Comparison of ENCODE assay signal across 10 mouse cellular contexts in genomic region chr13:36540231-36540630, GRCm38 (mm10).
DNase-seq lines count a peak whose midpoint lies in the region; ATAC-seq and TF ChIP-seq lines count a peak whose summit lies in the region.
"Had no signal": no experiment of that assay in that cellular context is flagged by ENCODE, and none has a peak within 500 bp of the region (broad histone marks: within the 10 kb centered on the region; RNA-seq: fewer than 3 reads in every experiment).

No protein-coding gene starts in this region.

- 50% methylated on average over 10 of the region's 10 CpGs for WGBS in neural tube, embryonic 13.5 days
- 53% methylated on average over 10 of the region's 10 CpGs for WGBS in hindbrain, postnatal 0 days
- WGBS in stomach, embryonic 16.5 days, result 48% methylated on average over 10 of the region's 10 CpGs

- H3K4me2 ChIP-seq in neural tube, embryonic 13.5 days, result no peak overlapping the region
- no peak overlapping the region for H3K4me2 ChIP-seq in hindbrain, postnatal 0 days (ENCODE audit: low read depth, low read length)
- no peak overlapping the region for H3K4me2 ChIP-seq in stomach, embryonic 16.5 days (ENCODE audit: low read depth, low read length)

- H3K27me3 ChIP-seq in neural tube, embryonic 13.5 days, result no peaks in the 10 kb centered on the region
- H3K27me3 ChIP-seq in hindbrain, postnatal 0 days (ENCODE audit: insufficient read depth, low read length), result no peaks in the 10 kb centered on the region
- H3K27me3 ChIP-seq in stomach, embryonic 16.5 days (ENCODE audit: control insufficient read depth, insufficient read depth, low read length), result no peaks in the 10 kb centered on the region

- peak; percentile 17 for DNase-seq in gastrocnemius, postnatal 14 days
- no peak for DNase-seq in gastrocnemius, adult 8-10 months (ENCODE audit: low spot score in 2 of 2)
- DNase-seq in neural tube, embryonic 10.5 days (ENCODE audit: extremely low spot score, low spot score), result no peak
- no peak for DNase-seq in hindbrain, postnatal 0 days (ENCODE audit: low spot score)
- no peak for DNase-seq in right cerebral cortex, postnatal 10 days (ENCODE audit: low spot score in 2 of 2)
- DNase-seq in thymus, postnatal 4 days, result no peak
- DNase-seq: kidney, adult 2 months; thymus, postnatal 25 days had no signal

- 0 out of 2 replicates have a peak, but pooled peaks cover 10% of the 10 kb centered on the region for H3K9me3 ChIP-seq in neural tube, embryonic 13.5 days
- no peaks in the 10 kb centered on the region for H3K9me3 ChIP-seq in hindbrain, postnatal 0 days (ENCODE audit: low read length)
- no peaks in the 10 kb centered on the region for H3K9me3 ChIP-seq in stomach, embryonic 16.5 days (replicated peaks; ENCODE audit: control insufficient read depth, low read length)

- H3K27ac ChIP-seq in neural tube, embryonic 13.5 days (replicated peaks), result peak overlapping the region; percentile 89
- H3K27ac ChIP-seq in hindbrain, postnatal 0 days, result no peak overlapping the region
- H3K27ac ChIP-seq in stomach, embryonic 16.5 days (ENCODE audit: low read length), result no peak overlapping the region

- intact Hi-C loops in gastrocnemius, postnatal 14 days (cut with DNase I; ENCODE audit: low total_unique reads), result no loop called here

- no peak overlapping the region for H3K4me3 ChIP-seq in neural tube, embryonic 13.5 days
- H3K4me3 ChIP-seq in hindbrain, postnatal 0 days (ENCODE audit: low read length), result no peak overlapping the region
- H3K4me3 ChIP-seq in stomach, embryonic 16.5 days (replicated peaks; ENCODE audit: low read length), result no peak overlapping the region

- ATAC-seq in neural tube, embryonic 13.5 days (ENCODE audit: low read depth), result no peak
- ATAC-seq in hindbrain, postnatal 0 days, result peak; percentile 62
- ATAC-seq in stomach, embryonic 16.5 days (ENCODE audit: insufficient read depth, low FRiP score), result peak; percentile 51; the same call in 1 of the 2 replicates

- peaks cover 51% of the 10 kb centered on the region for H3K4me1 ChIP-seq in neural tube, embryonic 13.5 days (replicated peaks)
- H3K4me1 ChIP-seq in hindbrain, postnatal 0 days (ENCODE audit: insufficient read depth, low read length), result 0 out of 2 replicates have a peak, but pooled peaks cover 3% of the 10 kb centered on the region
- no peaks in the 10 kb centered on the region for H3K4me1 ChIP-seq in stomach, embryonic 16.5 days (ENCODE audit: control insufficient read depth, insufficient read depth, low read length)

- no peak; the same call in 1 of the 2 replicates for TF ChIP-seq CTCF in hindbrain, postnatal 0 days (IDR thresholded peaks at IDR 0.05; ENCODE audit: low read depth)

- no peaks in the 10 kb centered on the region for H3K36me3 ChIP-seq in neural tube, embryonic 13.5 days
- H3K36me3 ChIP-seq in hindbrain, postnatal 0 days (ENCODE audit: insufficient read depth, low read length), result no peaks in the 10 kb centered on the region
- H3K36me3 ChIP-seq in stomach, embryonic 16.5 days (ENCODE audit: control insufficient read depth, insufficient read depth, low read length), result no peaks in the 10 kb centered on the region

- H3K9ac ChIP-seq in neural tube, embryonic 13.5 days, result no peak overlapping the region
- H3K9ac ChIP-seq in hindbrain, postnatal 0 days (replicated peaks; ENCODE audit: low read length), result no peak overlapping the region
- no peak overlapping the region for H3K9ac ChIP-seq in stomach, embryonic 16.5 days (ENCODE audit: low read length)
